Mouse (Mus musculus) CH12.LX (cell line): ENCODE data around the gene Tinf2.

Source experiments
- CTCF ChIP-seq, 2 experiments: IDR thresholded peaks in 1 of 2; conservative IDR thresholded peaks in 1 of 2; 2 replicates each; pipeline ENCODE4 v1.5.1; 2011 to 2012; ENCODE audit warnings: low read depth in 2 of 2, low read length in 2 of 2, improper control_type of control experiment in 1 of 2, inconsistent platforms in 1 of 2, mild to moderate bottlenecking in 1 of 2, moderate library complexity in 1 of 2
- POLR2A ChIP-seq: IDR thresholded peaks from 2 replicates; pipeline ENCODE4 v1.6.1; 2011; ENCODE audit warnings: low read depth, mild to moderate bottlenecking, improper control_type of control experiment, low read length
- RAD21 ChIP-seq: IDR thresholded peaks from 2 replicates; pipeline ENCODE4 v1.6.1; 2011; ENCODE audit warnings: low read depth, mild to moderate bottlenecking, low read length, improper control_type of control experiment, moderate library complexity

GRCm38 (mm10) chr14:55721700-55722437, 40.2 kb upstream of the Tinf2 start, which contains the start of gene Rabggta:
- peak; percentile 75 for TF ChIP-seq POLR2A
- peak; percentile 46 to 90 for TF ChIP-seq CTCF (conservative IDR thresholded peaks at IDR 0.05 in 1 of 2, IDR thresholded peaks at IDR 0.05 in 1 of 2; ENCODE audit: low read depth in 2 of 2, low read length in 2 of 2)
- TF ChIP-seq RAD21: no peak
